Mouse (Mus musculus): ENCODE results near the gene E130114P18Rik. TPM values are rescaled to one million over a fixed set of nuclear protein-coding genes. Genes with fewer than 3 reads are reported as not detected.

E130114P18Rik gene
- total RNA-seq, 2 experiments from 2014 or later: not detected

DNA sequence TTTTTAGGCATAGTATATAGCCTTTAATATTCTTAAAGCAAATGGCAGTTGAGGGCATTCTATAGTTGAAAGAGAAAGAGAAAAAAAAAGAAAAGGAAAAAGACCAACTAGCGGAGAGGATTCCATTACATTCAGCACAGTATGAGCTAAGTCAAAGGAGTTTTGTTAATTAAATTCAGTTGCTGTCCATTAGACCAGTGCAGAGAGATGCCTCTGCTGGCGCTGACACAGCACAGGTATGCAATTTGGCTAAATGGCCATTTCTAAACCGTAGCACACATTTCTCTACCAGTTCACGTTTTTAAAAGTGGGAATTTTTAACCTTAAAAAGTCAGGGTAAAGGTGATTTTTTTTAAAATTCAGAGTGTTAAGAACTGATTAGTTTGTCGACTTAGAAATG lies 26.8 kb upstream of the E130114P18Rik start:
- DNase-seq: no peak

DNA sequence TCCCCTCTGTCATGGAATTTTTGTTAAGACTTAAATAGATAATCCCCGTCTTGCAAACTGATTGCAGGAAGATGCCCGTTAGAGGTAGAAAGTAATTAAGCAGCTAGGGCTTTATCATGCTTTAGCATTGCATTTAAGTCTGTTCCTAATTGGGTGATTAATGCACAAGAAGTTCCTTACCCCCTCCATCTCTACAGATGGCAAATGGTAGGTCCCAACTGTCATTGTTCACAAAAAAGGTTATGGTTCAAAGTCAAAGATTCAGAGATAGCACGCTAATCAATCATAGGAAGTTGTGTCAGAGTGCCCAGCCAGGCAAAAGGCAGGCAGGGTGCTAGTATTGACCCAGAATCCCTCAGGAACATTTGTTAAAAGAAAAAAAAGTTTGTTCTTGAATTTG lies 25.9 kb upstream of the E130114P18Rik start:
- DNase-seq: no peak

DNA sequence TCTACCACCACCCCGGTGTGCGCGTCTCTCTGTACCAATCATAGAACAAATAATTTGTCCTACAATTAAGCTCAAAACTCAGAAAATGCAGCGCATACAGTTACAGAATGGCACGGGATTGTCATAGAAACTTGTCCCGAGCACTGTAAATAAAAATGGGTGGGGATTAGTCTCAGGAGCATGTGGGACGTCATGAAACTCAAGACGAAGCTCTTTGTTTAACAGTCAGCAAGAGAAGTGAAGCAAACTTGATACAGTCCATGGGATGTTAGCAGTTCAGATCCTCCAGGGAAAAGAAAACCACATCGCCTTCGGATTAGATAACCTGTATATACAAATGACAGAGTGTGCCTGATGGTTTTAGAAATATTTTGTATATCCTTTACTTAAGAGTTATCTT lies 18.6 kb upstream of the E130114P18Rik start:
- DNase-seq: no peak

DNA sequence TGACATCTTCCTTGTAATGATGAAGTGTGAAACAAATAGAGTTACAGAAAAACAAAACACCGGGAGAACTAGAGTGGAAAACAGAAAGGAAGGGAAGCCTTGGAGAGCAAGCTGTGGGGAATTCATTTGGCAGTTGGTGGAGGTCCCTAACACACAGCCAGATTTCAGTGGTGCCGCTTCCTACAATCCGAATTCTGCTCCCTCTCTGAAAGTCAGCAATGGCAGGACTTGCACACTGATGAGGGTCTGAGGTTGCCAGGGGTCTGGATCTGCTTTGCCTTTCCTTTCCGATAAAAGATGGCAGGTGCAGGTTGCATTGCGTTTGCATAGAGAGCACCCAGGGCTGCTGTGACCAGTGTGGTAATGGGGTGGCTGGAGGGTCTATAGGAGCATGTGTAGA lies 18.1 kb upstream of the E130114P18Rik start:
- DNase-seq: no peak

DNA sequence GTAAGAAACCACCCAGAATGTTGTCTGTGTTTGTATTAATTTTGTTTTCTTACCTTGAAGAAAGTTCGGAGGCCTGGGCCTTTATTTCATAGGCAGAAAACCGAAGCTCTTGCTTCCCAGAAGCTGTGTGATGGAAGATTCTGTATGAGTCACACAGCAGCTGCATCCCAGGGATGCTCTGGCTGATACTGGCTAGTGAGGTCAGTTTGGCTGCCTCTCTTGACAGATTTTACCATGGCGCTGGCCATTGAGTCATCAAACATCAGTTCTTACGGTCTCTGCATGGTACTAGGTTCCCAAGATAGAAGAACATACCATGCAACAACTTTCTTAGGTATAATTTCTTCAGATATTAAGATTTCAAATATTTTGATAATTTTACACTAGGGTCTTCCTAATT lies 17.0 kb upstream of the E130114P18Rik start:
- no peak for DNase-seq

DNA sequence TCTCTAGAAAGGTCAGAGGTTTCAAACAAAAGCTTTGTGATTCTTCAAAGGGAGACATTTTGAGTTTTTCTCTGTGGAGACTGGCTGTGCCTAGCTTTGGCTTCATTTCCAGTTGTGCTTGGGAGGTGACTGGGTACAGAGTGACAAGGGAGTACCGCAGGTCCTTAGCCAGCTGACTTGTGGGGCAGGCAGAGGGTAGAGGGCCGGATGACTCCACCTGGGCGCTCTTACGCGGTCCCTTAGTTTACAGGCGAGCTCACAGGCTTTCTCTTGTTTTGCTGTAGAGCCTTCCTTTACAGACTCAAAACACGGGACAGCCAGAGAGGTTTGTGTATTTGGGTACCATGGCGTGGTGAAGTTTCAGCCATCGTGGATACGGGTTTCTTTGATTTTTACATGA lies 16.1 kb upstream of the E130114P18Rik start:
- no peak for DNase-seq

DNA sequence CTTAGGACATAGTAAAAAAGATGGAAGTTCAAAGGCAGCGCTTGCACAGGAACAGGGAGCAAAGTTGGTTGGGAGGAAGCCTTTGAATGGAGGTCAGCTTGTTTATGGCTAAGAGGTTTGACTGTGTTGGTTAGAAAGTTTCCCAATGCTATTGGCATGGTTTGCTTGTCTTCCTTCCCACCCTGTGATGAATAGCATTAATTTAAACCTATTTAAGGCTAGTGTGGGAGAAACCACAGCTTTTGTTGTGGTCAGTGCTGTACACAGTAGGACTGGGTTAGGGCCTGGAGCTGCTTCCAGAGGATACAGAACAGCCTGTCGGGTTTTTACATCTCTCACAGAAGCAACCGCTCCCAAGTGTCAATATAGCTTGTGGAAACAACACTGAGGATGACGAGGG lies 10.7 kb upstream of the E130114P18Rik start:
- no peak for DNase-seq

DNA sequence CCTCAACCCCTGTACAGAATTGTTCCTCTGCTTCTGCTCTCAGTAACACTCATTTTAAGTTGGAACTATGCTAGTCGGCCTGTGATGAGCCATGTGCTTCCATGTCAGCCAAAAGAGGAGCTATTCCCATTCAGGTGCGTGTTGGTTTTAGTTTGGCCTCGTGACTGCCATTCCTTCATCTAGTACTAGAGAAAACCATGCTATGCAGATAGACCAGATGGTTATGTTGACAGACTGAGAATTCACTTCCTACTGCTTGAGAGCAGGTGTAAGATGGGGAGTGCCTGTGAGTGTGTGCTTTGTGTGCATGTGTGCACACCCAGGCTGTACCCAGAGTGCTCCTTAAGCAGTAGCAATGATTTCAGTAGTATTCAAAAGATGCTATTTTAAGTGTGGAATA lies 9.6 kb upstream of the E130114P18Rik start:
- no peak for DNase-seq

DNA sequence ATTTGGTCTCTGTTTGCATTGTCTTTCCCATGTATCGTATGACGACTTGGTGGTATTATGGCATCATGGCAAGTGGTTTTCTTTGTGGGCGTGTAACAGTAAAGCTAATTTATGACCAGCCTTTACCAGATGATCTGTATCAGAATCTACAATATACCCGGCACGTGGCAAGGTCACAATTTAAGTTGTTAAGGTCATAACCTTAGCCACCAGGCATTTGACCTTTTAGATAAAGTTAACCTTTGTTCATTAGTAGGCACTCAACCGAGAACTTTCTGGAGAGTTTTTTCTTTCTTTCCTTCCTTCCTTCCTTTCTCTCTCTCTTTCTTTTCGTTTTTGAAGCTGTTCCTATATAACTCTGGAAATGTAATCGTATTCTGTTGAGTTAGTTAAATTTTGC lies 8.7 kb upstream of the E130114P18Rik start:
- DNase-seq: no peak

DNA sequence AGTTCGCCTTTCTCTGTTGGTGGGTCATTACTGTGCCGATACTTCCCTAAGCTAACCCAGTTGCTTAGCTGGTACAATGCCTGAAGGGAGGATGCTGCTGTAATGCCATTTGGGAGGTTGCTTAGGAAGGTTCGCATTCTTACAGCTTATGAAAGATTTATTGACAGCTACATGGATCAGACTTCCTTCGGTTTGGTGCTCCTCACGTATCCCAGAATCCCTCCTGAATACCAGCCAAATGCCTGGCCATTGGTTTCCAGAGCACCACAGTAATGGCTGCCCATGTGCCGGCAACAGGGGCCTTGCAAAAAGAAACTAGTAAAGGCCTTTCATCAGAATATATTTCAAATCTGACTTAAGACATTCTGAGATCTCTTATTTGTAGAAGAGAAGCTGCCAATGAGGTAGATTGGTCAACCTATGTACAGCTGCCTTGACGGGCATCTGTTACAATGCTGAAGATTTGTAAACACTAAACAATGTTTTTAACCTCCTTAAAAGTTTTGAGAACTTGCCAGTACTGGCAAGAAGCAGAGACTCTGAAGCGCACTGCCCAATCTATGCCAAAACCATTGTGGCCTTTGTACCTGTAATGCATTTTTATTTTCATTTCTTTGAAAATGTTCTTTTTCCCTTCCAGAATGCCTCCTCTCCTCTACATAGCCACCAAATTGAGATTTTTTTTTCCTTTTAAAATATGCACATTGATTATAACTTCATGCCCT lies 7.8 kb upstream of the E130114P18Rik start:
- DNase-seq: no peak

DNA sequence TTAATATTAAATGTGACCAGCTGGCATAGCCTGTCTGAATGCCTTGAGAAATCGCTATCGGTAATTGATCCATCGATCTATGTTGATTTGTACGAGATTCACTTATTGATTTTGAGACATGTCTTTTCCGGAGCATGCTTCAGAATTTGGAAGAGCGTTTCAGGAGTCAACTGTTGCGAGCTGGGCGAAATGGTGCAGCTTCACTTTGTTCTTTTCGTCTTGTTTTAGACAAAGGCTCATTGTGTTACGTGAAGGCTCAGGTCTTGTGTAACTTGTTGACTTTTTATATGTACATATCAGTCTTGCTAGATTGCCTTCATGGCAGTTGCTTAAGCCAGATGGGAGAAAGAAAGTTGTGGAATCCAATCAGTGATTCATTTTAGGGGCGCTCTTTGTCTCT lies 6.4 kb upstream of the E130114P18Rik start:
- no peak for DNase-seq

DNA sequence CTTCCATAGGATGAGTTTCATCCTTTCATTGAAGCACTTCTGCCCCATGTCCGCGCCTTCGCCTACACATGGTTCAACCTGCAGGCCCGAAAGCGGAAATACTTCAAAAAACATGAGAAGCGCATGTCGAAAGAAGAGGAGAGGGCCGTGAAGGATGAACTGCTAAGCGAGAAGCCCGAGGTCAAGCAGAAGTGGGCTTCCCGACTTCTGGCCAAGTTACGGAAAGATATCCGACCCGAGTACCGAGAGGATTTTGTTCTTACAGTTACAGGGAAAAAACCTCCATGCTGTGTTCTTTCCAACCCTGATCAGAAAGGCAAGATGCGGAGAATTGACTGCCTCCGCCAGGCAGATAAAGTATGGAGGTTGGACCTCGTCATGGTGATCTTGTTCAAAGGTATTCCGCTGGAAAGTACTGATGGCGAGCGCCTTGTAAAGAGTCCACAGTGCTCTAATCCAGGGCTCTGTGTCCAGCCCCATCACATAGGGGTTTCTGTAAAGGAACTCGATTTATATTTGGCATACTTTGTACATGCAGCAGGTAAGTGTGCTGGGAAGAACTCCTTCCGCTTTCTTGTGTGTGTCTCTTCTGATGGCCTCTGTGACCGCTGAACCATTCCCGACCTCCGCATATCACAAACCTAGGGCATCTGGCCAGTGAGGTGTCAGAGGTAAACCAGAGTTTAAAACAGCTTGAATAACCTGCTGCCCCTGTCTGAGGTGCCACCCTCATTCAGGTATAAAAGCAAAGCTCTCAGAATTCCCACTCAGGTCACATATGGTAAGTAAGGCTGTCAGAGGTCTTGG lies 5.4 kb upstream of the E130114P18Rik start:
- DNase-seq: no peak

DNA sequence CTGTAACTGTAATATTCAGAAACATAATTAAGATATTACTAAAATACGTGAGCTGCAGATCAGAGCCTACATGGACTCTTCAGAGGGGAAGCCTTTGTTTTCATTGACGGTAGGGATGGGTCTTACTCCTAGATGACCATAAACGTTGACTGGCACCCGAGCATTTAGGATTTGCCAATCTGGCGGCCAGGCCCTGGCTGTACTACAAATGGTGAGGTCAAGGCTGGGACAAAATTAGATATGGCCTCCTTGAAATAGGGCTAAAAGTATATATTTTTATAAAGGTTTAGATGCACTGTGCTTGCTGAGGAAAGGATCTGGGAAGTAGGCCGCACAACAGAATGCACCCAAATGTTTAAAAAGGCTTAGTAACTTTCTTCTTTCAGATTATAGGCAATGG lies 4.6 kb upstream of the E130114P18Rik start:
- DNase-seq: no peak

DNA sequence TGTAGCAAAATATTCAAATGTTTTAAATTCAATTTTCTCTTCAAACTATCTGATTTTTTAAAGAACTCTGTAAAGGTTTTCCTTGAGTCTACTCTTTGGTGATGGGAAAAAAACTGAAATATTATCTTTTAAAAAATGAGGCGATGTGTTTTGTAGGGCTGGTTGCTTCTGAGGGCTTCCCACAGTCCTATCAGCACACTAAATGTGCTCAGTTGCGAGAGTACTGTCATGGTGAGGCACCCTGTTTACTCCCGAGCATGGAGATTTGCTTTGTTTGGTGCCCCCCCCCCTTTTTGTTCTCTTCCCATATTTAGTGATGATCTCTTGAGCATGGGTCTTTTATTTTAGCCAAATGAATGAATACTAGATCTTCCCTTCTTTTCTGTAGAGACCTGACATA lies 4.2 kb upstream of the E130114P18Rik start:
- DNase-seq: no peak

DNA sequence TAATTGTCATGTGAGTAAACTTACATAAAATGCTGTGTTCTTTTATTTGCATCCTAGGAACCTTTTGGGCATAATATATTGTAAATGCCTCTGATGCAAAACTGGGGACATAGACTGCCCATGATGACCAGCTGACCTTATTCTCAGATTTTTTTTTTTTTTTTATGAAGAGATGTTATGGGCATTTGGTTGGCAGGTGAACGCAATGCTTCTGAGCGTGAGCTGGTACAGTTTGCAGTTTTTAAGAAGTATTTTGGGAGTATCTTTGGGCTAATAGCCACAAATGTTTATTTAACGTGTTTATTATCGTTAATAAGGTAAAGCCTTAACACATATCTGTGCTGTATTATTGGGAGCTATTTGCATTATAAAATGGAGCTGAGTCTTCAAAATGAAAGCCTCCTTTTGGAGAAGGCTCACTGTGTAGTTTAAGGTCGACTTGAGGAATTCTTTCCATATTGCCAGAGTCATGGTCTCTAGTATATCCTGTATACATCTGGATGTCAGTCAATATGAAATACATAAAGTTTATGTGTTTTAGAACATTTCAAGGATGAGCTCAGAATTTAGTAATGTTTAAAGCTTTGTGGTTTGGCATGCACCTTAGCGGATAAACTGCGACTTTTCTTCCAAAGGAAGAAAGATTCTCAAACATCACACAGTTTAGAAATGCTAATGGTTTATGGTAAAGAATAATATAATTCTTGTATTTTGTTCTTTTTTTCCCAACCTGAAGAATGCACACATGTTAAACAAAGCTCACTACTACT lies 3.0 kb upstream of the E130114P18Rik start:
- DNase-seq: no peak

DNA sequence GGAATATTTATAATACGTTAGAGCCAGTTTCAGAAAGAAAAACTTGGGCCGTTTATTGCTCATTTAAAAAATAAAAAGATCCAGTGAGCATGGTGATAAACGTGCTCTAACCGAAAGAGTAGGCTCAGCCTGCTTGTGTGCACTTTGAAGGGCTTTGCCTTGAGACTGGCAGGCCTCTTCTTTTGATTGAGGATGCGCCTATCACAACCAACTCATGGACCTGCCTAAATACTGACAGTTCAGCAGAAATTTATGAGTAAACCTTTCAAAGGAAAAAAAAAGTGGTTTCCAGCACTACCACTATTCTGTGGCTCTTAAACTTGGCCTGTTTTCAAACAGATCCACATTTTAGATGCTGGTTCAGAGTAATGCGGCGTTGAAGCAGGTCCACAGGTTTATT lies 2.1 kb upstream of the E130114P18Rik start:
- no peak for DNase-seq

DNA sequence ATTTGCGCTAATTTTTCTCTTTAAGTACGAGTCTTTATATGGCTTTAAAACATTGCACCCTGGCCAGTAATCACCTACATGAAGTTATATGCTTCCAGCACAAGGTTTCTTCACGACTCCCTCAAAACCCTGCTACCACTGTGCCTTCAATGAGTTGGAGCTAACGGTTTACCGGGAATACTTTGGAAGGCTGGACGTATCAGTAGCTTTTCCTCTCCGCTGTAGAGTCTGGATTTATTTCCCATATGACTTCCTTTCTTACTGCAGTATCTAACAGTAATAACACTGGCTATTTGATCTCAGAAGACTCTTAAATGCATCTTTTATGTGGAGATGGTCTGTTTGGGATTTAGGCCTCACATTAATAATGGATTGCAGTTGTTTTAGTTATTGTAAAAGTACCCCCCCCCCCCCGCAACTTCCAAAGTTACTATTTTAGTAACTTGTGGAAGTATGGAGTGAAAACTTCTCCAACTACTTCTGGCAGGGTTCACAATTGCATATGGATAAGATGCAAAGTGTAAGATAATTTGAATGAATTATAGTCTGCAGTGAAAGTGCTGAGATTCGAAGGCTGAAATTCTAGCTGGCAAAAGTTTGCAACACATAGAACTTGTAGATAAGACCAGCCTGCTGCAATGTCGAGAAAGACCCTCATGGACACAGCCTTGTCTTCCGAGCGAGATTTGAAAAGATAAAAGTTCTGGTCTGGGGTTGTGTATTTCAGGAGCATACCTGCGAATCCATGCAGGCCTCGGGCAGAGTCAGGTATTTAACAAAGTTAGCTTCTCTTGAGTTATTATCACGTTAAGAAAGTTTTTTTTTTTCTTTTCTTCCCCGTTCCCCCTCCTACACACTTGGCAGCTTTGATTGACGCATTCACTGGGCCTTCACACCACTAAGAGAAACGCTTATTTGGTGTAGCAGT lies 1.4 kb upstream of the E130114P18Rik start:
- no peak for DNase-seq

DNA sequence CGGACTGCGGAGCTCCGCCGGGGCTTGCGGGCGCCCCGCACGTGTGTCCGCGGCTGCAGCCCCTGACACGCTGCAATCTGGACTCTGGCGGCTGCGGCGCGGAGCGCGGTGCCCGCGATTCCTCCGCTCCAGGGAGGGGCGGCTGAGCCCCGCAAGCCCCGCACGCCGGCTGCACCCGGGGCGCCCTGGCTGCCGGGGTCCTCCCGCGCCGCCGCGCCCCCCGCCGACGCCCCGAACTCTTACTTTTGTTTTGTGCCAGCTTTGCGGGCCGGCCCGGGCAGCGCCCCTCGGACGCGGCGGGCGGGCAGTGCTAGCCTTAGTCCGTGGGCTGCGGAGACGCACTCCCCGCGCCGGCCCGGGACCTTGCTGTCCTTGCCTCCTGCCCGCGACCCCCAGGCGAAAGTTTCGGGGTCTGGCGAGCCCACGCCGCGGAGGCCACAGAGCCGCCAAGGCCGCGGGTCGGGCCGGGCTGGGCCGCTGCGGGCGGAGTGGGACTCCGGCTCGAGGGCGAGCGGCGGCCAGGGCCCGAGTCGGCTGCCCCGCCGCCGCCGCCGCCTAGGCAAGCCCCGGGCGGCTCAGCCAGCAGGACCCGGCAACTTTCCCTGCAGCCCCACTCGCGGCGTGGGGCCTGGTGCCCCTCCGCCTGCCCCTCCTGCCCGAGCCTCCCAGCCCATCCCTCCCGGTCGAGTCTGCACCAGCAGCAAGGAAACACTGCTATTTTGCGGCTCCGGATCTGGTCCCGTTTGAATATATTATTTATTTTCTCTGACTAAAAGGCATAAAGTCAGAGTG lies 529 bp upstream of the E130114P18Rik start:
- peak; percentile 52 for DNase-seq

DNA sequence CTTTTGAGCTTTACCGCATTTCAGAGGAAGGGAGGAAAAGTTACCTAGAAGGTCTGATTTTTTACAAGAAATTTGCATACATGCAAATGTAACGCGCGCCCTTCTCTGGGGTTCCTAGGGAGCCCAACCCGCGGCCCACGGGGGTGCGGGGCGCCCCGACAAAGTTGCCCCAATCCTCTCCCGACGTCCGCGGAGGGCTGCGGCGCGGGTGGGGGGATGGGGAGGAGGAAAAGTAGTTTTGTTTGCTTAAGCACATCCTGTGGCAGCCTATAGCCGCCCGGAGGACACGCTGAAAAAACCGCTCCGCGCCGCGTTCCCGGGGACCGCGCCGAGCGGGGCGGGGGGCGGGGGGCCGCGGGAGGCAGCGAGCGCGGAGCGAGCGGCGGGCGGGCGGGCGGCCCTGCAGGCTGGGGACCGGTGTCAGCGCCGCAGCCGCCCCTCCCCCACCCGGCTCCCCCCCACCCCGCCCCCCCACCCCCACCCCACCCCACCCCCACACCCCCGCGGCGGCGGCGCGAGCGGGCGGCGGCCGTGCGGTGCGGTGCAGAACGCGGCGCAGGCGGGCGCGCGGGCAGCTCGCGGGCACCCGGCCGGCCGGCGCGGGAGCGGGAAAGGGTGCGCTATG lies 685 bp downstream of the E130114P18Rik start:
- DNase-seq: peak; percentile 71

DNA sequence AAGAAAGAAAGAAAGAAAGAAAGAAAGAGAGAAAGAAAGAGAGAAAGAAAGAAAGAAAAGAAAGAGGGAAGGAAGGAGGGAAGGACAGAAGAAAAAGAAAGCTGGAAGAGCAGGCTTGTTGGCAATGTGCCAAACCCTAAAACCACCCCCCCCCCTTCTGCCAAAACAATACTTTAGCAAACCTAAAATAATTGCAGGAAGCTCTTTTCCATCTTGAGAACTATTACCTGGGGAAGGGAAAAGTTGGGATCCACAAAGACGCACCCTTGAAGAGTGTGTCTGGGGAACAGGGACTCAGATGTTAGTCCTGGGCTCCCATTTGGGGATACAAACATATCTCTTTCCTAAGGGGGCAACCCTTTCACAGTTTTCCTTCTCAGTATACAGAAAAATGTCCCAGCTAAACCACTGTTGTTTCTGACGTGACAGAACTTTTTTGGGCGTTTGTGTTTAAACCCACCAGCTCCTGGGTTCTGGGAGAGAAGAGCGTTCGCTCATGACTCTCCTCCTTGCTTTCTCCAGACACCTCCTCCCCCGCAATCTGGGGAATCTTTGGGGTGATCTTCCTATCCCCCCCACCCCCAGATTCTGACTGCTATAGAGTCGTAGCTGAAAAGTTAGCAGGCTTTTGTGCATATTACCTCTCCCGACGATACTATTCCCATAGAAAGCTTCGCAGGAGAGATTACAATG lies 1.3 kb downstream of the E130114P18Rik start:
- no peak for DNase-seq

Measured in heart, postnatal 4 days (tissue).